Mouse (Mus musculus) heart, postnatal 0 days (tissue): ENCODE results near the gene Def6. TPM values are rescaled to one million over a fixed set of nuclear protein-coding genes. Genes with fewer than 3 reads are reported as not detected.

Source experiments
- ATAC-seq: fragments of 200-750 bp; cut with Nextera tagmentation; 2 replicates; pipeline ENCODE4 v1.8.0; 2017; ENCODE audit warnings: low read depth, moderate number of reproducible peaks, moderate library complexity; ENCODE audit not compliant: insufficient read depth
- DNase-seq: peaks from one replicate; pipeline ENCODE4 v3.0.0-alpha.2; 2016; ENCODE audit warnings: low spot score
- H3K27ac ChIP-seq: fragments of 300-500 bp; sonication (generic); 2 replicates; pipeline ENCODE4 v1.5.1; 2014; ENCODE audit warnings: low read depth, mild to moderate bottlenecking
- H3K27me3 ChIP-seq: fragments of 300-500 bp; sonication (generic); 2 replicates; pipeline ENCODE4 v1.6.1; 2014; ENCODE audit warnings: low read length, mixed read lengths; ENCODE audit not compliant: control insufficient read depth, insufficient read depth
- H3K36me3 ChIP-seq: fragments of 300-500 bp; sonication (generic); replicated peaks from 2 replicates; pipeline ENCODE4 v1.6.1; 2014; ENCODE audit warnings: low read length, mixed read lengths; ENCODE audit not compliant: control insufficient read depth, insufficient read depth
- H3K4me1 ChIP-seq: fragments of 300-500 bp; sonication (generic); 2 replicates; pipeline ENCODE4 v1.6.1; 2014; ENCODE audit warnings: antibody characterized with exemption; ENCODE audit not compliant: control insufficient read depth, insufficient read depth
- H3K4me2 ChIP-seq: fragments of 300-500 bp; sonication (generic); 2 replicates; pipeline ENCODE4 v1.6.1; 2014; ENCODE audit warnings: low read depth, mild to moderate bottlenecking, low read length, moderate library complexity
- H3K4me3 ChIP-seq: fragments of 300-500 bp; sonication (generic); 2 replicates; pipeline ENCODE4 v1.5.1; 2014; ENCODE audit warnings: low read depth, low read length
- H3K9ac ChIP-seq: fragments of 300-500 bp; sonication (generic); replicated peaks from 2 replicates; pipeline ENCODE4 v1.6.1; 2014; ENCODE audit warnings: low read depth, low read length, mixed read lengths
- H3K9me3 ChIP-seq: fragments of 300-500 bp; sonication (generic); replicated peaks from 2 replicates; pipeline ENCODE4 v1.6.1; 2016; ENCODE audit warnings: low read length; ENCODE audit not compliant: control insufficient read depth
- CTCF ChIP-seq: IDR thresholded peaks from 2 replicates; pipeline ENCODE4 v1.5.1; 2016; ENCODE audit warnings: antibody characterized with exemption, control low read depth, low read depth
- EP300 ChIP-seq: IDR thresholded peaks from 2 replicates; pipeline ENCODE4 v1.6.1; 2016; ENCODE audit warnings: antibody characterized with exemption, low read depth
- WGBS: fragments of 180-500 bp; shearing (Covaris S2); extraction: QIAGEN DNeasy Blood & Tissue Kit; methylation state at CpG from one replicate; pipeline ENCODE4 v1.1.7; 2014; 5-methylcytosine and 5-hydroxymethylcytosine counted together
- polyA plus RNA-seq: library from polyadenylated mRNA; unstranded; fragments of >200 nt; fragmentation: Nextera tagmentation; extraction: Ambion mirVana; gene quantifications from 2 replicates; pipeline ENCODE4 v1.2.1, GENCODE M21; 2015
- total RNA-seq: library from RNA; depleted of rRNA; stranded (reverse); fragments of >200 nt; gene quantifications from 2 replicates; pipeline ENCODE4 v1.2.3, GENCODE M21; 2014; ENCODE audit warnings: low replicate concordance

The Def6 gene
- total and polyA plus RNA-seq, 2 experiments from 2014 or later = 2.8 to 3.5 TPM

DNA sequence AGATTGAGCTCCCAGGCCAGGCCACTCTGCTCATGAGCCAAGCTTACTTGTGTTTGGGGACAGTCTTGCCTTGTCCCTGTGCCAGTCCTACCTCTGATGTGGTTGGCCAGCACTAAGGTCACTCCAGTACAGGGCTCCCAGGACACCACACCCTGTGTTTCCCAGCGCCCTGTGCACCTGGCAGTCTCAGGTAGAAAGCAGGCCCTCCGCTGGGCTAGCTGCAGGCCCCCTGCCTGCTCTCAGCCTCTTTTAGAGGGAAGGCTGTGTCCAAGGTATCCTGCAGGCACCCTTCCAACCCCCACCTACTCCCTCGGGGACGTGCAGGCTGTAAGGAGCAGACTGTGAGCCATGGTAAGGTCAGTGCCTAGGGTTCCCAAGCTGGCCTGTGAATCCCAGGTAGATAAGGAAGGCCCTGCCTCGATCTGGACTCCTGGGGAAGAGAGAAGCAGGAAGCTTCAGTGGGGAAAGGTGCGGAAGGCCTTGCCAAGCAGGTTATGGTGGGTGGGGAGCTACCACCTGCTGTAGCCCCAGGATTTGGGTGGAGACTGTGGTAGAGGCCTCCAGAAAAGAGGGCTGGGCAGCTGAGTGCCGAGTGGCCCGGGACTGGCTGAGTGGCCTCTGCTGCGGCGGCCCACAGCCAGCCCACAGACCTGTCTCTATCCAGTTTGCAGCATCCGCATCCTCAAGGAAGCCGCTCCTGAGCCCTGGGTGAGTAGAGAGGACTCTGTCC, 64.1 kb downstream of the Def6 start:
- H3K27me3 ChIP-seq = no peaks in the 10 kb centered on the region
- H3K27ac ChIP-seq = no peak overlapping the region
- TF ChIP-seq CTCF (no peak), EP300 (no peak)
- no peaks in the 10 kb centered on the region for H3K36me3 ChIP-seq
- DNase-seq = no peak
- H3K4me3 ChIP-seq = no peak overlapping the region
- 75% methylated on average over 12 of the region's 12 CpGs for WGBS
- H3K4me1 ChIP-seq = peaks cover 4% of the 10 kb centered on the region; the same call in 1 of the 2 replicates
- 0 out of 2 replicates have a peak overlapping the region, but pooled peaks have one; percentile 3 for H3K9ac ChIP-seq
- H3K9me3 ChIP-seq = no peaks in the 10 kb centered on the region
- H3K4me2 ChIP-seq = no peak overlapping the region
- no peak for ATAC-seq

DNA sequence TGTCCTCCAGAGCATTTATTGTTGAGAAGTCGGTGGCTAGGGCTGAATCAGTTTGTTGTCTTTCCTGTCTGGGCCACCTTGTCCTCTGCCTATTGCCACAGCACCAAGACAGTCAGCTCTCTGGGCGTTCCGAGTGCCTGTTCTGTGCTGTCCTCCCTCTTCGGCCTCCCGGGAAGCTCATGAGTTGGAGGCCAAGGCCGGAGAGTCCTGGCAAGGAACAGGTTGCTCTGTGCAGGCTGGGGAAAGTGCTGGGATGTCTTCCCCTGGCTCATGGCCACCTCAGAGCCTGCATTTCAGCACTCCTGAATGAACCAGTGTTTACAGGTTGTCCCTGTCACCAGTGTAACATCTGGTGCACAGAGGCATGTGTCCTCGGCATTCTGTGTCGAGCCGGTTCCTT, 64.7 kb downstream of the Def6 start:
- Histone ChIP-seq H3K27ac (no peak overlapping the region), H3K9ac (0 out of 2 replicates have a peak overlapping the region, but pooled peaks have one; percentile 3), H3K4me1 (peaks cover 4% of the 10 kb centered on the region; the same call in 1 of the 2 replicates), H3K4me2 (no peak overlapping the region), H3K4me3 (no peak overlapping the region), H3K27me3 (no peaks in the 10 kb centered on the region), H3K9me3 (no peaks in the 10 kb centered on the region), H3K36me3 (no peaks in the 10 kb centered on the region)
- DNase-seq (no peak), ATAC-seq (no peak)
- TF ChIP-seq CTCF (no peak), EP300 (no peak)
- 60% methylated on average over 9 of the region's 9 CpGs for WGBS

DNA sequence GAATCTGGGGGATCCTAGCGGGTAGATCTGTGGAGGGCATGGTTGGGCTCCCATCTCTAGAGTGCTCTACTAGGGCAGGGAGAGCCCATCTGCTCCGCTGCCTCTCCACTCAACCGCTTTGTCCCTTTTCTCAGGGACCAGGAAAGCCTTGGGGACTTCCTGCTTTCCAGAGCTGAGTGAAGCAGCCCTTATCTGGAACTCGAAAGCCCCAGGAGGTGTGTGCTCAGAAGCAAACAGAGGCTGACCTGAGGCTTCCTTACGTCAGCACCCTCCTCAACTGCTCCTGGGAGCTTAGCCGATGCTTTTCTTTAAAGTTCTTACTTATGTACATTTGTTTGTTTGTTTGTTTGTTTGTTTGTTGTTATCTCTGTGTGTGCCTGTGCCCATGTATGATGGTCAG, 65.3 kb downstream of the Def6 start:
- Histone ChIP-seq H3K4me3 (no peak overlapping the region), H3K27me3 (no peaks in the 10 kb centered on the region), H3K9ac (no peak overlapping the region), H3K27ac (no peak overlapping the region), H3K9me3 (no peaks in the 10 kb centered on the region), H3K4me1 (peaks cover 4% of the 10 kb centered on the region; the same call in 1 of the 2 replicates), H3K36me3 (no peaks in the 10 kb centered on the region), H3K4me2 (no peak overlapping the region)
- no peak for TF ChIP-seq CTCF
- TF ChIP-seq EP300 = no peak
- DNase-seq (no peak), ATAC-seq (no peak)
- 55% methylated on average over 6 of the region's 6 CpGs for WGBS

DNA sequence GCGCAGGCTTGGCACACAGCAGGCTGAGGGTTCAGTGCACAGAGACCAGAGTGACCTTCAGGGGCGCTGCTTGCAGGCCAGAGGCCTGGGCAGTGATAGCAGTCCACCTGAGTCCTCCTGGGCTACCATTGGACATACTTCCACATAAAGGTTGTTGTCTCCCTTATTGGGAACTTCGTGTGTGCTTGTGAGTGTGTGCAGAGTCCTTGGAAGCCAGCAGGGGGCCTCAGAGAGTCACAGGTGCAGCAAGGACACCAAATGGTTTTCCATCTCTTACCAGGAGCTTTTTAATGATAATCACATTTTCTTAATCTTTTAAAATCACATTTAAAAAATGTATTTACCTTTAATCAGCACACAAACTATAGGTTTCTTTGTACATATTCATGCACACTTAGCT, 67.2 kb downstream of the Def6 start:
- ATAC-seq (no peak), DNase-seq (no peak)
- WGBS = 79% methylated on average over 3 of the region's 3 CpGs
- no peaks in the 10 kb centered on the region for H3K36me3 ChIP-seq
- H3K9ac ChIP-seq = no peak overlapping the region
- no peak overlapping the region for H3K27ac ChIP-seq
- no peaks in the 10 kb centered on the region for H3K27me3 ChIP-seq
- TF ChIP-seq CTCF = peak; percentile 27
- no peak for TF ChIP-seq EP300
- H3K4me3 ChIP-seq = no peak overlapping the region
- no peak overlapping the region for H3K4me2 ChIP-seq
- H3K4me1 ChIP-seq = peaks cover 11% of the 10 kb centered on the region
- no peaks in the 10 kb centered on the region for H3K9me3 ChIP-seq

DNA sequence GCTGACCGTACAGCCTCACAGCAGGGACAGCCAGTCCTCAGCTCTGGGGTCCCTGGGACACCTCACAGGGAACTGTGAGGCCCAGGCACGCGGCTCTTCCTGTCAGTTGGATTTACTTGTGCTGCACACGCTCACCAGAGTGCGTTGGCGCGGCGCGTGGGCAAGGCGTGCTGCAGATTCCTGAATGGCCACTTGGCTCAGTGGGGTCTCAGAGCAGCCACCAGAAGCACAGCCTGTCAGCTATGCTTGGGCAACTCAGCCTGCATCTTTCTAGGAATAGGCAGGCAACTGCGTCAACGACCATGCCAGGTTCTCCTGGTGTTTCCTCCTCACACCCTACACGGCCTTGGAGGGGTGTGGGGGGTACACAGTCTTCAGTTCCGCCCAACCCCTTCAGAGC, 69.6 kb downstream of the Def6 start:
- peaks cover 24% of the 10 kb centered on the region for H3K4me1 ChIP-seq
- WGBS = 87% methylated on average over 14 of the region's 14 CpGs
- H3K4me3 ChIP-seq = no peak overlapping the region
- H3K27ac ChIP-seq = no peak overlapping the region
- H3K27me3 ChIP-seq = no peaks in the 10 kb centered on the region
- H3K9me3 ChIP-seq = no peaks in the 10 kb centered on the region
- no peak for TF ChIP-seq CTCF
- TF ChIP-seq EP300 = no peak
- ATAC-seq = no peak
- DNase-seq = no peak
- H3K9ac ChIP-seq = no peak overlapping the region
- H3K36me3 ChIP-seq = no peaks in the 10 kb centered on the region
- no peak overlapping the region for H3K4me2 ChIP-seq

DNA sequence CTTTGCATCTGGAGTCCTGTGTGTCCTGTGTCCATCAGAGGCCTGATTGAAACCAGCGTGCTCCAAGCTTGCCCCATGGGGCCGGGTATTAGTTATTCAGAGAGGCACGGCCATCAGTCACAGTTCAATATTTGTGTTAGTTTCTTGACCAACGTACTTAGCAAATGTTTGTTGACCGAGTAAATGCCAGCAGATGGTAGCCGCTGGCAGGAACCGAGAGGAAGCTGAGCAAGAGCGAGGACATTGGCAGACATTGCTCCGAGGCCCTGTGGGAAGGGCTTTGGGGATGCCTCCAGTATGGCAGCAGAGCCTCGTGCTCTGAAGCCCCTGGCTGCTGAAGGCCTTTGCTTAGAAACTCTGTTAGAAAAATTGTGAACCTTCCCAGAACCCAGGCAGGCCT, 70.1 kb downstream of the Def6 start:
- H3K9me3 ChIP-seq = no peaks in the 10 kb centered on the region
- H3K4me3 ChIP-seq = no peak overlapping the region
- H3K9ac ChIP-seq = no peak overlapping the region
- ATAC-seq (no peak), DNase-seq (no peak)
- no peak overlapping the region for H3K4me2 ChIP-seq
- H3K27ac ChIP-seq = no peak overlapping the region
- WGBS = 84% methylated on average over 10 of the region's 10 CpGs
- TF ChIP-seq EP300 (no peak), CTCF (no peak)
- H3K27me3 ChIP-seq = no peaks in the 10 kb centered on the region
- peaks cover 22% of the 10 kb centered on the region for H3K4me1 ChIP-seq
- H3K36me3 ChIP-seq = no peaks in the 10 kb centered on the region
